ENCODE assay signal across 8 mouse cellular contexts in the genomic region with DNA sequence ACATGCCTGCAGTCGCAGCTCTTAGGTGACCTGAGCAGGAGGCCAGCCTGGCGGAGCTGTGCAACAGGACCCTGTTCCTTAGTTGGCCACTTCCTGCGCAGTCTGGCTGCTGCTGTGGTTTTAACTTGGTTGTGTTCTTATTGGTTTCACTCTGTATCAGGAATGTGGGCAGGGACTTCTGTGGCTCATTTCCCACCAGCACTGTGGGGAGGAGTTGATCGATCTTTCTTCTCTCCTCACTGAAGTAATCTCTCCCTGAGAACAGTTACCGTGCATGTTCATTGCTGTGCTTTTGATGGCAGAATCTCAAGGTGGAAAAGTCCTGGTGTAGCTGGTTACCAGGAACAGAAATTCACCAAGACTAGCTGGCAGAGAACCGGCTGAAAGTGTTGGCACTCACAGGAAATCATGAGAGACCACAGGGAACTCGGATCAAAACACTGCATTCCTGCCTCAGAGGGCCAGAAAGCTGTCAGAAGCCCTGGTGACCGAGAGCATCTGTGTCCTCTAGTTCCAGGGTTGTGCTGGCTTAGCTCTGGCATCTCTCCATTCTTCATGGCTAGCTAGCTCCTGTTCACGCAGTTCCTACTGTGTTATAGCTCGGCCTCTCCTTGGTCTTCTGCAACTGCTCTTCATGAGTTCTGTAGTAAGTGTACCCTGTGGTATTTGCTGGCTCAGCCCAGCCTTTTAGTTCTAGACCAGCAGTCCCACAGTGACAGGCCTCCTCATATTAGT.
DNase-seq lines count a peak whose midpoint lies in the region; ATAC-seq lines count a peak whose summit lies in the region.

No protein-coding gene starts in this region.

- H3K4me1 ChIP-seq in kidney, embryonic 15.5 days, result peaks cover 8% of the 10 kb centered on the region

- WGBS in kidney, embryonic 15.5 days, result 54% methylated on average over 10 of the region's 10 CpGs

- H3K9ac ChIP-seq in kidney, embryonic 15.5 days, result no peak overlapping the region

- H3K27ac ChIP-seq in kidney, embryonic 15.5 days, result peak overlapping the region; percentile 29

- intact Hi-C loops in gastrocnemius, postnatal 36 days (cut with DNase I), result no loop called here

- H3K27me3 ChIP-seq in kidney, embryonic 15.5 days, result no peaks in the 10 kb centered on the region

- no peak overlapping the region for H3K4me3 ChIP-seq in kidney, embryonic 15.5 days (replicated peaks)

- peak; percentile 63 for ATAC-seq in kidney, embryonic 15.5 days (replicated peaks; ENCODE audit: low FRiP score)
- ATAC-seq in erythroid progenitor cell, adult 5-6 weeks (replicated peaks; ENCODE audit: low FRiP score, poor library complexity, severe bottlenecking), result no peak

- no peaks in the 10 kb centered on the region for H3K36me3 ChIP-seq in kidney, embryonic 15.5 days

- DNase-seq in adrenal gland, adult (ENCODE audit: inconsistent age in 2 of 2, low spot score in 1 of 2), result peak; percentile 53 to 79
- no peak for DNase-seq in adrenal gland, adult 8-10 months
- peak; percentile 6 for DNase-seq in thymus, postnatal 0 days (ENCODE audit: low spot score)
- no peak for DNase-seq in thymus, adult 18-20 months
- DNase-seq in gastrocnemius, postnatal 36 days, result peak; percentile 26 to 46
- peak; percentile 53 to 83 for DNase-seq in lung, postnatal 4 days

- H3K4me2 ChIP-seq in kidney, embryonic 15.5 days, result no peak overlapping the region

- H3K9me3 ChIP-seq in kidney, embryonic 15.5 days (replicated peaks), result no peaks in the 10 kb centered on the region

Comparison
In these comparisons a context has a peak if more than half of its experiments do, and no peak if none do; other contexts are left out.
1. DNase-seq: peak in adrenal gland, adult (2 of 2), thymus, postnatal 0 days (single experiment), gastrocnemius, postnatal 36 days (2 of 2) and lung, postnatal 4 days (2 of 2); none in adrenal gland, adult 8-10 months (single experiment) and thymus, adult 18-20 months (0 of 2).